Mouse (Mus musculus): Measurements from ENCODE around the gene Vmn2r86.

GRCm38 (mm10) chr10:130497296-130497695 is 41.4 kb upstream of the Vmn2r86 start, which contains the start of gene Vmn2r87:
- TF ChIP-seq CTCF (conservative IDR thresholded peaks at IDR 0.05; ENCODE audit: insufficient read depth, insufficient read length, low read depth, low read length) (no peak), POLR2A (IDR thresholded peaks at IDR 0.05; ENCODE audit: low read depth, low read length) (no peak)
